Mouse (Mus musculus): ENCODE measurements around the gene Tra2a.

The Tra2a gene

DNA sequence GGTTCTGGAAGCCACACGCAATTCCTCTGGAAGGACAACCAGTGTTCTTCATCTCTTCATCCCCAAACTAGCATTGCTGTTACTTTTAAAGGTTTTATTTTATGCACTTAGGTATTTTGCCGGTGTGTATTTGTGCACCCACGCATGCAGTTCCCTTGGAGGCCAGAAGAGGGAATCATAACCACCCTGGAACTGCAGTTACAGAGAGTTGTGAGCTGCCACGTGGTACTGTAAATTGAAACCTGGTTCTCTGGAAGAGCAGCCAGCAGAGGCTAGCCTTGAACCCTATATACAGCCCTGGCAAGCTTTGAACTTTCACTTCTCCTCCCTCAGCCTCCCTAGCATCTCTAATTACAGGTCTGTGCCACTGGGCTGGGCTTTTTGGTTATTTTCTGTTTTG is 30.5 kb downstream of the Tra2a start:
- no peak for DNase-seq

DNA sequence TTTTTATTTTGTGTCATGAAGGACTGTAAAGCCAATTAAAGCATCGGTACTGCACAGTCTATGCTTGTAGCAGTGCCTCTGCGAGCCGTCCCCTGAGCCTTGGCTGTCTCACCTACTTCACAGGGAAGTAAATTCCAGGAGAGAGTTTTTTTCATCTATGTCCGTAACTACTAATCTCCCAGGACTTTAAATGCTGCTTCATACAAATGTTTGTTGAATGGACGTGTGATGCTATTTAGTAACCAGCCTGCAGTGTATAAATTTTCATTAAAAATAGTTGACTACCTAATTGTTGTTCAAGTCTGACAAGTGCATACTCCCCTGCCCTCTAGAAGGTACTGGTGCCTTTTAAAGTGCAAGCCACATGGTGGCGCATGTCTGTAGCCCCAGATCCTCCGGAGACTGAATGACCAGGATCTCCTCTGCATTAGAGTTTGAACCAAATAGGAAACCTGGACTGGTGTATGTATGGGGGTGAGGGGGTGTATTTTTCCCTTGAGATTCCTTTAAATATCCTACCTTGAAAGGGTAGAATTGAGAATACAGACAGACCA is 35.6 kb downstream of the Tra2a start:
- peak; percentile 63 for DNase-seq

DNA sequence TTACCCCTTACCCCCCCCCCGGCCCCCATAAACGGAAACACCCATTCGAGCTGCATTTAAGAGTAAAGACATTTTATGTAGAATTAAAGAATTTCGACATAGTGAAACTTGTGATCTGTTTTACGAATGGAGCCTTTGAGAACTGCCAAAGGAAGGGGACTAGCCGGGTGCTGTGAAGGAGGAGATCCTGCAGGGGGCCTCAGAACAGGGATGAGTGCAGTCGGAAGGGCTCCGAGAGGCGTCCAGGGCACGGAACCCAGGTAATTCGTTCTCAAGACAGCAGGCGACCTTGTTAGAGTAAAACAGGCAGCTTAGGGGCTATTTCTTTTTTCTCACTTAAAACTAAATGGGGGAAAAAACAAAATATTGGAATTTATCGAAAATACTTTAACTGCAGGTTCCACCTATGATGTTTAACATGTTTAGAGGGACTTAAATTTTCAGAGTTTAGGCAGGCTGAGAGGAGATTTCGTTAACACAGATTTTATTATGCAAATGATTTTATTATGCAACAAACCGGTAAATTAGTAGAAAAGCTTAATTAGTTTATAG is 36.6 kb downstream of the Tra2a start:
- DNase-seq = peak; percentile 25

DNA sequence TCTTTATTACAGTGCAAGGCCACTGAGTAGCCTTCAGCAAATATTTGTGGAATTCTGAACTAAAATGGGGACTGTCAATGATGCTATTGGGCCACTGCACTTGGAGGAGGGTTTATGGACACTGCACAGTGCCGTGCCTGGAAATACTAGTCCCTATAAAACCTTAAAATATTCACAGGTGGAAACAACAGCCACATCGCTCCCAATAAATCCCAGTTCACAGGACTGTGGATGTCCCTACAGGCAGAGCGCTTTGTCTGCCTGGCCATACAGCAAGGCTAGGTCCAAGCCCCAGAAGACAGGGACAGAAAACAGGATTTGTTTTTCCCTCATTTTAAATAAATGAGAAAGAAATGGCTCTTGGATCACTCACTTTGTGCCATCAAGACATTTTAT is 38.1 kb downstream of the Tra2a start:
- DNase-seq = no peak

DNA sequence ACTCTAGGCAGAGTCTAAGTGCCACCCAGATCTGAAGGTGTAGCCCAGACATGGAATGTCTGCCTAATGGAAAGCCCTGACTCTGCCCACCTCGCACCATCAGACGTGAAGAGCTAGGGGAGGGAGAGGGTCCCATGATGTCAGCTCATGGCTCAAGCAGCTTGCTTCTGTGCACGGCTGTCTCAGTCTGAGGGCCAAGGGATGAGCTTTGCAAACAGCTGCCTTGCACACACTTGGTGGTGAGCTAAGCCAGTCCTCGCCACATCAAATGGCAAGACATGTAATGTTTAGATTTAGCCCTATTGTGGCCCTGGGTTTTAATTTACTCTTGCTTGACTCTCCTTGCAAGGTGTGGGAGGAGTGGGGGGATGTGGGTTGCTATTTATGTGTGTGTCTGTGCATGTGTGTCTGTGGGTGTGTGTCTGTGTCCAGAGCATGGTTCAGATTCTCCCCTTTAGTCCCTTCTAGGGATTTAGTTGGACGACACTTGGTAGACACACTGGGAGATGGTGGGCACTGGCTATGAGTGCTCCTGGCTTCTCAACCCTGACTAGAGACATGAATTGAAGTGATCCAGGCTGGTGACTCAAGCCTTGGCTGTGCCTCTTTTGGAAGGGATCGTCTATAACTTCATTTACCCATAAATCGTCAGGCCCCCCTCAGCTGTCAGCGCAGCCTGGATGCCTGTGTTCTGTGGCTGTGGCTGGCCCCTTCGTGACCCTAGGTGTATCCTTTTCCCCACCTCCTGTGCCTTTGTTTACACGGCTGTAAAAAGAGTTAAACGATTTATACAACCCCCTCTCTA is 38.7 kb downstream of the Tra2a start:
- DNase-seq = no peak

DNA sequence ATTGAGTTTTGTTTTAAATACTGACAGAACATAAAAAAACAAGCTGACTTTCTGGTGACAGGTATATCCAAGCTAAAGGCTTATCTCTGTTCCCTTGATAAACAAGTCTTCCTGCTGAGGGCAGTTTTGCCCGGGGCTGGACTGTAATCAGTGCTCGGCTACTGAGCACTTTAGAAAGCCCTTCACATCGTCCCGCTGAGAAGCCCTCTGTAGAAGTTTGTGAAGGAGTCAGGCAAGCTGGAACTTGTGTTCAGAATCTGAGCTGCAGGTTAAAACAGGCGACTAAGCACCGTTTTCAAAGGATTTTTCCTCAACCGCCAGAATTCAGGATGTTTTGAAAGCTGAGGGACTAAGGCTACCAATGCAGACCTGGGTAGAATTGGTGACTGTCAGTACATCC is 41.9 kb downstream of the Tra2a start:
- no peak for DNase-seq

DNA sequence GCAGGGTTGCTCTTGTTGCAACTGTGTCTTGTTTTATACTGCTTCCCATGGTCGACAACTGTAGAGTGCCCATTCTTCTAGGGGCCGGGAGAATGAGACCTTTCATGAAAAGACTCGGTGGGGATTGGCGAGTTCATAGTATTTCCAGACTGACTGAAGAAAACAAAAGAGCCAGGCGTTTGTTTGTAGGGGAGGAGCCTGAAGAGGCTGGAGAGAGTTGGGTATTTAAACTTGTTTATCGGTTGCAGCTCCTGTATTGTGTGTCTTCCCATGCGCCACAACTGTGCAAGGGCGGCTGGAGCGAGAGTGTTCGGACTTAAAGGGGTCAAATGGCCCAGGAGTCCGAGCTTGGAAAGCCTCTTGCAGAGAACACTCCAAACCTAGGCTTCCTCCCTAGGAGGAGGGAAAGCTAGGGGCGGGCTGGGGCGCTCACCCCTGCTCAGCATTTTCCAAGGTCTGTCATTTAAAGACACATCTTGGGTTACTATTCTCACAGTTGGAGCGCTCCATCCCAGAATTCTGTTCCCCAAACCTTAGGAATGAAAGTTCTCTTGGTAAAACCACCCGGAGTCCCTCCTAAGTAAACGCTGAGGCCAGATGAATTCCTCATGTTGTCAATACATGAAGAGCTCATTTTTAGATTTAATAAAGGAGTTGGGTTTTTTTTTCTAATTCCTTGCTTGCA is 43.8 kb downstream of the Tra2a start:
- DNase-seq = no peak

DNA sequence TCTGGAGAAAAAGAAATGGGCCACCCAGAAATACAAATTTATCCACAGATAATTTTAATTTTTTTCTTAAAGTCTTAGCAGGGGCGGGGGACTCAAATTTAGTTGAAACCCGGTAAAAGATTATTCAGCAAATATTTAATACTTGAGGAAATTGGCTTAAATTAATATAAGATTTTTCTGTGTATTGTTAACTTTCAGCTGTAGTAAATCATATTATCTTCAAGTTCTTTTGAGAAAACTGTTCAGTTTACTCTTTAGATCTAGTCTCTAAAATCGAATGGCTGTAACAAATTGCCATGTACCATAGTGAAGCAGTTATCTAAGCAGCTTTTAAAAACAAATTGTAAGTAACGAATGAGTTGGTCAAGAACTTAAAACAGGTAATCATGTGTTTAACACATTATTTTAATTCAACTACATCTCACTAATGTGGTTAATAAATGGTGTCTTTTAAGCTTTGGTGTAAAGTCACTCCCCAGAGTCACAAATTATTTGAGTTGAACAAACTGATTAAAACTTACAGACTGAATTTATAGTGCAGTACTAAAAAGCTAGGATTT is 44.8 kb downstream of the Tra2a start:
- DNase-seq = no peak

DNA sequence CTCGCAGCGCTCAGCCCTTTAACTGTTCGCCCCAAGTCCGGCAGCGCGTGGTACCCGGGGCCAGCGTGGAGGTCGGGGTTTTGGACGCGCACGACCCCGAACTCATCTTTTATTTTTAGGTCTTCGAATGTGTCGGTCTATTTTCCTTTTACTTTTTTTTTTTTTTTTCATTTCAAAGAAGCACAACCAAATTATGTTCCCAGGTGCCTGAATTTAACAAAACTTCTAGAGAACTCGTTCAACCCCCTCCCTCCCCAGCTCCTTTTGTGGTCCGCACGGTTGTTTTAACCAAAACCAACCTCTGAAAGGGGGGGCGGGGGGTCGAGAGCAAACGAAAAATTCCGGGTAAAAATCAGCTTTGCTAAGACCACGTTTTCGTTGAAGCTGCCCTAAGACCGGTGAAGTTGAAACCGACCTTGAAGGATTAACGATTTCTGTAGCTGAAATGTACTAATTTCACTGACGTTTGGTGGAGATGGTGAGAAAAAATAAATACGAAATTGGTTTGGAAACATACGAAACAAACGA is 45.5 kb downstream of the Tra2a start:
- DNase-seq = peak; percentile 41

DNA sequence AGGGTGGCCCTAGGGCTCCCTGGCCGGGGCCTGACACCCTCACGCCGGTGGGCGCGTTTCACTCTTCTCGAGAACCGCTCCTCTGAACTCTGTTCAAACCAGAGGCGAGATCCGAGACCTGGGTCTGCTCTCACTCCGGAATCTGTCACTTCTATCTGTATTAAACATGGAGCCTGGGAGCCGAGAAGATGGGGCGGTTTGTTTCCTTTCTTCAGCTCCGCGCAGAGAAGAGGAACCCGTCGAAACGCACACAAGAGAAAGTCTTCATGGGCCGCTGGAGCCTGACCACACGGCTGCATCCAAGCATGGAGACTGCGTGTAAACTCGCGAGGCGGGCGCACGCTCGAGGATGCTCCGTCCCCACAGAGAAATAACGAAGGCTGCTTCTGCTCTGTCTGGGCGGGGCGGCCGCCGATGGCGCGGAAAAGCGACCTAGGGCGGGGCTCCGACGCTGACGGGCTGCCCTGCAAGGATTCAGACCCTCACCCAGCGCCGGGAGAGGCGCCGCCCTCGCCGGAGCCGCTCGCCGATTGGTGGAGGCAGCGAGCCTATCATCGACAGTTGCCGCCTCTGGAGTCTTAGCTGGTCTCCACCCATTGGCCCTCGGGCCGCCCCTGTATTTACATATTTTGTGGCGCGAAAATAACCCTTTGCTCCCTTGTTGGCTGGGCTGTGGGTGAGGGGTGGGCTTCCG is 46.1 kb downstream of the Tra2a start:
- peak; percentile 86 for DNase-seq

DNA sequence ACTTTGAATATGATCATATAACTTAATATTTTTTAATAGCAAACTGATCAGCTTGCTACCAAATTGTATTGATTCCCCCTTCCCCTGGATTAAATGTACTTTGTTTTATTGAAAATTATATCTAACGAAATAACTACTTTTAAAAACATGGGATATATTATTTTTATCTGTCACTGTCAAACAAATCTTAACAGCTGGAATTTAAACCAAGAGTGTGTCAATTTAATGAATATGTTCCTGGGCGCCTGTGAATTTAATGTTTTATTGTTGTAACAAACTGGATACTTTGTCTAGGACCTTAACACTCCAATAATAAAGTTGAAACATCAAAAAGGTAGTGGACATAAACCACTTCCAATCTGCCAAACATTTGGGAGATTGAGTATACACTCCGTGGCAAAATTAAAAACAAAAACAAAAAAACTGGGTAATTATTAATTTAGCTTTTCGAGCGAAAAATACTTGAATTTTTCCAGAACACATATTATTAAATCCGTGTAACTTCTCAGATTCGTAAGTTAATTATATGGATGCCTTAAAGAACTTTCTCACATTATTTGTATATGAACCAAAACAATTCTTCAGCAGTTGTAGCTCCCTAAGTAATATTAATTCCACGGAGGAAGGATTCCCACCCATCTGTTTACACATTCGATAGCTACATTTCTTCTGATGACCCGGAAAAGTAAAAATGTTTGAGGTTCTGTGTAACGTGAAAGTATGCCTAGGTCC is 46.9 kb downstream of the Tra2a start:
- DNase-seq = no peak

DNA sequence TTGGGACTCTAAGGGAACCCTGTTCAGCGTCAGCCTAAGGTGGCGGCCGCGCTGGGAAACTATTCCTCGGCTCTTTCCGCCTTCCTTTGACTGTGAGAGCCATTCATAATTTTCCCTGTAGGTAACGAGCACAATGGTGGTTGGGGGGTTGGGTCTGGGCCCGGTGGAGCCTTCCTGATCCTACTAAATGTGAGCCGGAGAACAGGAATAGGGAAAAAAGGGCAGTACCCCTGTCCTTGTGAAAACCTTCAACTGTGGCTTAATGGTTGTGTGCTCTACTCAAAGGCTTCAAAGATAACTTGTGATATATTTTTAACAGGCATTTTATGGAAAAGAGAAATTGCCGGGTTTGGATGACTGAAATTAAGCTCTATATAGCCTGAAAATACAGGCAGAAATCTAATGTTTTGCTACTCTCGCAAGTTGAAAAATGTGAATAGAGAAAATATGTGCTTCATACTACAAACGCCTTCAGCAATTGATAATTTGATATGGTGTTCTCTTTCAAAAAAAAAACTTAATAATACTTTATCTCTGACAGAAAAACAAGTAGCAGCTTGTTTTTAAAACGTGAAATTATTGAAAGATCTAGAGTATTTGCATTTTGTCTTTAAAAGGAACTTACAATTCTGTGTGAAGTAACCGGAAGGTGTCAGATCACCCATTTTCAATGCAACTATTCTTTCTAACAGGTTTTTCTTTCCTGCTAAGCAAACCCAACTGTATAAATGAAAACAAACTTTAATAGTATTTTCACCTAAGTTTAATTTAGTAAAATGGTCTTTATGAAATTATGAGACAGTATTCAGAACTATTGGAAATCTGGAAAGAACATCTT is 47.9 kb downstream of the Tra2a start:
- DNase-seq = no peak

DNA sequence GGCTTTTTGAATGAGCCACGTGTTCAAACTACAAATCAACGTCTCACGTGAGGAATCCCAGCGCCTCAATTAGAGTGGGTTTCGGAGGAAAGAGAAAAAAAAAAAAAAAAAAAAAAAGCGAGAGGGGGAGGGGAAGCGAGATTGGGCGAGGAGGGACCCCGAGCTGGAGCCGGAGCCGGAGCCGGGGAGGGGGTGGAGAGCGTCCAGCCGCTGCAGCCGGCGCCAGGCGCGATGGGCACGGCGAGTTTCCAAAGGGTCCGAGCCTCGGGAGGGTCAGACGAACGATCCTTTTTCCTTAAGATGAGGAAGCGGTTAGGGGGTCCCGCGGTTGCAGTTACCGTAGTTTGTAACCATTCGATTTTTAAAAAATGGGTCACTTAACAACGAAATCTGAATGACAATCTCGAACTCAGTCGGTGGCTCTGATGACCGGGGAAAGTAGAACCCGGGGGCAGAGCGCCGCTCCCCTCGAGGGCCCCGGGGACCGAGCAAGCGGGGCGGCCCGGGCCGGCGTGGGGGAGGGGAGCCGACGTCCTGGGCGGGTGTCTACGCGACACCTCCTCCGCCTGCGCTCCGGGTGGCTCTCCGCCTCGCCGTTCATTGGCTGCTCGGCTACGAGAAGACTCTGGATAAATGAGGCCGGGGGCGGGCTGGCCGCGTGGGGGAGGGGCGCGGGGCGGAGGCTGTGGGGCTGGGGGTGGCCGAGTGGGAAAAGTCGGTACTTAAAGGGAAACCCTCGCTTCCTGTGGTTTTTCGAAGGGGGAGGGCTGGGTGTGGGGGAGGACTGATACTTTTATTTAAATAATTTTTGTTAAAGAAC is 48.7 kb downstream of the Tra2a start, which contains the start of gene Igf2bp3:
Igf2bp3 (minus strand) TSS at position 30 of the 820 bp plus-strand sequence.
- peak; percentile 62 for DNase-seq

DNA sequence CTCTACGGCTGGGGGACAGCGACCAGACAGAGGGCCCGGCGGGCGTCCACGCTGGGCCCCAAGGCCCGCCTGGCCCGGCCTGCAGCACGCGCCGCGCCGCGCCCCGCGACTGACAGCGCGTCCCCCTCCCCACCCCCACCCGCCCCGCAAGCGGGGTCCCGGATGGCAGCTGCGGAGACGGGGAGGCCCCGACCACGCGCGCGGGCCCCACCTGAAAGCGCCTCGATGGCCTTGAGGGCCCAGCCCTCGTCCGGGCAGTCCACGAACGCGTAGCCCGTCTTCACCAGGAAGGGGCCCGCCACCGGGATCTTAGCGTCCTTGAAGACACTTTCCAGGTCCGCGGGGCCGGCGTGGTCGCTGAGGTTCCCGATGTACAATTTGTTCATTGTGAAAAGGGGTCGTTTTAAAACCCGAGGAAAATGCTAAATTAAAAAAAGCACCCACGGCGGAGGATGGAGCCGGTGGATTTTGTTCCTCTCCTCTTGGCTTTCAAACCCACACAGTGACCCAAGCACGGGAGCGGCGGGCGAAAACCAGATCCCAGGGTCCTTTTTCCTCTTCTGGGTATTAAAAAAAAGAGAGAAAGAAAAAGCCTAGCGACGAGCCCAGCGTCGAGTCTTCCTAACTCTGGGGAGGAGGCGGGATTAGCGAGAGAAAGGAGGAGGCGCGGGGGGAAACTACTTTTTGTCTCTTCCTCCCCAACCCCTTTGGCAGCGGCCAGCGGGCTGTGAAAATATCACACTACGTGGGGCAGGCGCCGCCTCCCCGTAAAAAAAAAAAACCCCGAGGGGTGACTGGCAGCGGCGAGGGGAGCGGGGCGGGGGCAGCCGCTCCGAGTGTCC is 49.5 kb downstream of the Tra2a start:
- DNase-seq = peak; percentile 41

DNA sequence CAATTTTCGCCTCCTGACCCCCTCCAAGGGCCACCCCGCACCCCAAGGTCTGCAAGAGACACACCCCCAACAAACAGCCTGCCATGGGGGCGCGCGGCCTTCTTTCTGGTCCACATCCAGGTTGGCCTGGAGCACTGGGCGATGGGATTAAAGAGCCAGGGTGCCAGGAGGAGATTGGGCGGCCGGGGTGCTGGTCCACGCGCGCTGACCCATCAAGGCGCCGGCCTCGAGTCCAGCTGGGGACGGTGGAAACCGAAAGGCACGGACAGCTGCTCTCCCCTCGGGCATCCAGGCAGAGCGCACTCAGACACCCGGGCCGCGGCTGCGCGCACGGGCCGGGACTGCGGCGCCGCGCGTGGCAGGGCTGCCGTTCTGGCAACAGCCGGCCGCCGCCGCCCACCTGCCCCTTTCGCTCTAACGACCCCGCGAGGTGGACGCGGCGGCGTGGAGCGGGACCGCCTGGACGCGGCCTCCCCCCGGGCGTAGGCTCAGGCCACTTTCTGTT is 50.2 kb downstream of the Tra2a start:
- DNase-seq = peak; percentile 33

DNA sequence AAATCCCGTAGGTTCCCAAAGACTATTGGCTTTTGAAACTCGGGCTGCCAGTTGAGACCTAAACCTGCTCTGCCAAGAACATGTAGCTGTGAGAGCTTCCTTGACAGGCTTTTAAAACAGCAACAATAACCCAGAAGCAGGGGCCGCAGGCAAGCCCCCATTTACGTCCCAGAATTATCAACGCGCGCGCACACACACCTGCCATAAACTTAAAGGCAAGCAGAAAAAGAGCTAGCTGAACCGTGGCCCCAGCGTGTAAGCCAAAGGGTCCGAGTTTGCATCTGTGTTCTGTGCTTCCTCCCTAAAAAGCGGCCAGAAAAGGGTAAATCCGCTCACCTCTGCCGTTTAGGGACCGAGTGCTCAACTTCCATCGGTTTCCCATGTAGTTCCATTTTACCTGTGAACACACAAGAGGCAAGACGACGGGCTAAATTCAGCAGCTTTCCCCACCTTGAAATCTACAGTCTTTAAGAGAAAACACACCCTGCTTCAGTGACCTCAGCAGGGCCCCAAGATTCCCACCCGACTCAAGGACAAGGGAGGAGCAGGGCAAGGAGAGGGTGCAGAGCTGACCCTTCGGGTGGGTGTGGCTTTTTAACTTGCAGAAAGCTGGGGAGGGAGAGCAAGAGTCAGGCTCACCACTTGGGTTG is 50.8 kb downstream of the Tra2a start:
- no peak for DNase-seq

DNA sequence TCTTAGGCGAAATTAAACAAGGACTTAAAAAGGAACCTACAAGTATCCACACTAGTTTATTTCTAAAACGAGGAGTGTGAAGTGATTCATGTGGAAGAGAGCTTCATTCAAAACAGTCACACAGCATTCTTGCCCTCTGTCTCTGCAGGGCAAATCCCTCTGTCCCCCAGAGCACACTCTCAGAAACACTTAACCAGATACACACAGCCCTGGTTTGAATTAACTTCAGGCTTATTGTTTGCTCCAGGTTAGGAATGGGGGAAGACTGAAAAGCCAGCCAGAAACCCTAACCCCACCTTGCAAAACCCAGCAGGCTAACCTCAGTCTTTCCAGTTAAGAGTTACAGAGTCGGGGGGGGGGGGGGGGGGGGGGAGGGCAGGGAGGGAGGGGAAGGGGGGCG is 51.7 kb downstream of the Tra2a start:
- no peak for DNase-seq

DNA sequence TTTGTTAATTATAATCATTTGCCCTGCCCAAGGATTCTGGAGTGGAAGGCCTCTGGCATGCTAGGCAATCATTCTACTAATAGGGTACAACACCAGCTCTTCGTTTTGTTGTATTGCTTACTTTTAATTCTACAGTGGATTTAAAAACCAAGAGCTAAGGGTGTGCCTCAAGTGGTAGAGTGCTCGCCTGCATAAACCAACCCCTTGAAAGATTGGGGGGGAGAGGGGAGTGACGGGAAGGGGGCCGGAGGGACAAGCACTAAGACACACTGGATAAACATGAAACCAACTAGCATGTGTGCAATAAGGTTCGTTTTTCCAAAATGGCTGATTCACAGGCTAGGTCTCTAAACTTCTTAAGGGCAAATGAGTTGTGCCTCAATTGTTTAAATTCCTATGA is 52.2 kb downstream of the Tra2a start:
- no peak for DNase-seq
